Mouse (Mus musculus) MEL (cell line): ENCODE data around the gene Rftn1.

Experiments used
- CTCF ChIP-seq, 3 experiments: IDR thresholded peaks in 2 of 3; conservative IDR thresholded peaks in 1 of 3; 2 replicates each; pipeline ENCODE4 v1.5.1; 2011 to 2012; ENCODE audit warnings: low read length in 3 of 3, low read depth in 2 of 3, mild to moderate bottlenecking in 2 of 3, improper control_type of control experiment in 1 of 3, inconsistent platforms in 1 of 3, mixed read lengths in 1 of 3, moderate library complexity in 1 of 3; ENCODE audit not compliant: control insufficient read depth in 1 of 3, insufficient read depth in 1 of 3, poor library complexity in 1 of 3, severe bottlenecking in 1 of 3
- SMC3 ChIP-seq: IDR thresholded peaks from 2 replicates; pipeline ENCODE4 v1.6.1; 2011; ENCODE audit warnings: low read depth, low read length, improper control_type of control experiment
- TBP ChIP-seq: IDR thresholded peaks from 2 replicates; pipeline ENCODE4 v1.8.0; 2011; ENCODE audit warnings: low read depth, low read length, improper control_type of control experiment

- TF ChIP-seq TBP: no peak
- no peak for TF ChIP-seq CTCF (IDR thresholded peaks at IDR 0.05 in 2 of 3, conservative IDR thresholded peaks at IDR 0.05 in 1 of 3; ENCODE audit: control insufficient read depth in 1 of 3, insufficient read depth in 1 of 3, low read depth in 2 of 3, low read length in 3 of 3, poor library complexity in 1 of 3, severe bottlenecking in 1 of 3)
- no peak for TF ChIP-seq SMC3
Observed at GRCm38 (mm10) chr17:50066822-50067713, 123.4 kb downstream of the Rftn1 start.
